Mouse (Mus musculus) adrenal gland, postnatal 14 days (tissue): ENCODE results near the gene Hps5. TPM values are rescaled to one million over a fixed set of nuclear protein-coding genes. Genes with fewer than 3 reads are reported as not detected.
A peak's percentile ranks its signal among the peaks of the same experiment; 100 is the strongest.
"Not testable (repeated sequence)": the region's sequence is repeated elsewhere in the genome, so short reads cannot be mapped to it uniquely, and the experiment has no call there.

ENCODE experiments used
- DNase-seq: peaks from one replicate; pipeline ENCODE4 v3.0.0; 2021; ENCODE audit warnings: mixed read lengths
- total RNA-seq: library from RNA; stranded (reverse); gene quantifications from 2 replicates; pipeline ENCODE4 v1.2.3, GENCODE M21; 2021

Hps5 gene
- total RNA-seq, 1 experiment from 2014 or later: 19.0 TPM

DNA sequence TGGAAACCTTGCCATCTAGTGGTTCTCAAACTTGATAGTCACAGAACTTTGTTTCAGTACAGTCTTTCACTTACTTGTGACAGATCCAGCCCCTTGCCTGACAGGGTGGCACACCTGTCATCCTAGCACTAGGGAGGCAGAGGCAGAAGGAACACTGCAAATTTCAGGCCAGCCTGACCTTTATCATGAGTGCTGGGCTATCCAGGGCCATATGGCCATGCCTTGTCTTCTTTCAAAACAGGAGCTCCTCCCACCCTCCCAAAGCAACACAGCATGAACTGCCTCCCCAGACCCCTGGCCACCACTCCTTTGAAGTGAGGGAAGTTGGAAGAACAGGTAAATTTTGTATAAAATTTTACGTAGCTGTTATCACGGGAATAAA lies 31.9 kb upstream of the Hps5 start:
- DNase-seq: no peak

DNA sequence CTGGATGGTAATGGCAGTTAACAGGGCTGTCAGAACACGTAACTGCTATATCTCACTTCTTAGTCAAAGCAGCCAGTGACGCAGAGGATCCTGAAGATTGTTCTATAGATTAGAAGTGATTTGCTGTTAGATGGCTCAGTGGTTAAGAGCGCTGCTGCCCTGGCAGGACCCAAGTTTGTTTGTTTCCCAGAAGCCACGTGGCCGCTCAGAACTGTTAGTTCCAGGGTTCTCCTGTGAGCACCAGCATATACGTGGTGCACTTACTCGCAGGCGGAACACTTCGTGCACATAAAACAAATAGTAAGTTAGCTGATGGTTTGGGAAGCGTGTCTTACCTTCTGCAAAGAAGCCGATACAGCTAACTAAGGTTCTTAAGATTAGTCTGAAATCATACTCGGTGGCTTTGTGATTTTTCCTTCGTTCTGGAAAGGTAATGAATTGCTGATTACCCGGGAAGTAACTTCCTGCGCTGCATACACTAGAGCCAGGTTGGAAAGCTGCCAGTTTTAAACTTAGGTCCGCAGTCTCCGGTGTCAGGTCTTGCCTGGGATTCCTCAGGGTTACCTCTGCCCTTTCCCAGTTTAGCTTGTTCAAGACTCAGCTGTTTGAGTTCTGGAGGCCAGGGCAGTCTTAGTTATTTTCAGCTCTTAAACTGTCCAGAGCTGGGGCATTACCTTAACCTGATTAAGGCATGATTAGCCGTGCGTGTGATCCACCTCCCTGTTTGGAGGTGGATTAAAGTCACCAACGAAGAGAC lies 31.4 kb upstream of the Hps5 start:
- DNase-seq: no peak

DNA sequence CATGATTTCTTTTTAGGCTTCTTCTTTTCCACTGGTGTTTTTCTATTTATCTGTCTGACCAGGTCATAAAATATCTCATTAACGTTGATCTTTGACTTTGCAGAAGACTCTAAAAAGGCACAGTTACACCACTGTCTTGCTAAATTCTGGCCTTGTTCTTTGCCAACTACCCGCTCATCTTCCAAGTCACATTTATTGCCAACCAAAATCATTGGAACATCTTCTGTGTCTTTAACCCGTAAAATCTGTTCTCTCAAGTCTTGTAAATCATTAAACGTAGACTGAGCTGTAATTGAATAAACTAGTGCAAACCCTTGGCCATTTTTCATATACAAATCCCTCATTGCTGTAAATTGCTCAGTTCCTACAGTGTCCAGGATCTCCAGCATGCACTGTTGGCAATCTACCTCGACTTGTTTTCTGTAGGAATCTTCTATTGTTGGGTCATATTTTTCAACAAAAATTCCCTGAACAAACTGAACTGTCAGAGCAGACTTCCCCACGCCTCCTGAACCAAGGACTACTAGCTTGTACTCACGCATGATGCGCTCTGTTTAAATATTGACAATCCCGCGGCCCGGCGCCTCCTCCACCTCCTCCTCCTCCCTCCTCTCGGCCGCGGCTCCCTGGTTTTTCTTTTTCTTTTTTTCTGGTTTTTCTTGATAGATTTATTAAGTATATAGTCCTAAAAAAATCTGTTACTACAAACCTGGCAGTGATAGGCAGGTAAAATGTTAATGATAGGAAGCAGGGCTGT lies 25.2 kb upstream of the Hps5 start:
- DNase-seq: not testable (repeated sequence)

DNA sequence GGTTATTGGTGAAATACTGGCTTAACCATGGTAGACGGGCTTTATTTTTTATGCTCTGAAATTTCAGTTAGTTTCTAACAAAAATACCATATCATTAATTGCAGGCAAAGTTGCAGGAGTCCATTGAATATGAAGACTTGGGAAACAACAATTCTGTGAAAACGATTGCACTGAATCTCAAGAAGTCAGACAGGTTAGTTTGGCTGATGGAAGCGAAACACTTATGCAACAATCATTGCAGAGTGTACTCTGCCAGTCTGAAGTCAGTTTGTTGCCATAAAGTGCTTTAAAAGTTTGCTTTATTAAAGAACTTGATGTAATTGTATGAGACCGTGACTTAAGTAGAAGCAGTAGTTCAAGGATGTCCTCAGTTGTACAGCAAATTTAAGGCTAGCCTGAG lies 18.1 kb upstream of the Hps5 start:
- DNase-seq: no peak

DNA sequence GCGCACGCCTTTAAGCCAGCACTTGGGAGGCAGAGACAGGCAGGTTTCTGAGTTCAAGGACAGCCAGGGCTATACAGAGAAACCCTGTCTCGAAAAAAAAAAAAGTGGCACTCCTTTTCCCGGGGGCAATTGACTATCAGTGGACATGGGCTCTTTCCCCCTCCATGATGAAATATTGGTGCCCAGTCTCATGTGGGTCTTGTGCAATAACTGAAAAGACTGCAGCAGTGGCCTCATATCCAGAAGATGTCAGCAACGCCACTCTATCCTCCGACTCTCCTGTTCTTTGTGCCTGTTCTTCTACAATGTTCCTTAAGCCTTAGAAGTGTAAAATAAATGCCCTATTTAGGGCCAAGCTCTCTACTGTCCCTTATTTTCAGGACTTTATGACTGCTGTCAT lies 14.5 kb upstream of the Hps5 start:
- no peak for DNase-seq

DNA sequence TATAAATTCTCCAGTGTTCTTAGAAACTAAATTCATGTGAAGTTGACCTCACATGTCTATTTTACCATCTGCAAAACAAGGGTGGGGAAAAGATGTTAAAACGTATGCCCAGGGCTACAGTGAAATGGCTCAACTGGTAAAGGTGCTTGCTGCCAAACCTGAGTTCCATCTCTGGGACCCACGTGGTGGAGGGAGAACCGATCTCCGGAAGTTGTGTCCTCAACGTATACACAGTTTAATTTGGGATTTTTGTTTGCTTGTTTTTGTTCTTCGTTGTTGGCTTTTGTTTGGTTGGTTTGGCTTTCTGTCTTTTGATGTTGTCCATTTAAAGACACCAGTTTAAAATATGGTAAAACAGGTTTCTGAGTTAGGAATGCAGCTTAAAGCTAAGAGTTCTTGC lies 915 bp upstream of the Hps5 start:
- DNase-seq: no peak

DNA sequence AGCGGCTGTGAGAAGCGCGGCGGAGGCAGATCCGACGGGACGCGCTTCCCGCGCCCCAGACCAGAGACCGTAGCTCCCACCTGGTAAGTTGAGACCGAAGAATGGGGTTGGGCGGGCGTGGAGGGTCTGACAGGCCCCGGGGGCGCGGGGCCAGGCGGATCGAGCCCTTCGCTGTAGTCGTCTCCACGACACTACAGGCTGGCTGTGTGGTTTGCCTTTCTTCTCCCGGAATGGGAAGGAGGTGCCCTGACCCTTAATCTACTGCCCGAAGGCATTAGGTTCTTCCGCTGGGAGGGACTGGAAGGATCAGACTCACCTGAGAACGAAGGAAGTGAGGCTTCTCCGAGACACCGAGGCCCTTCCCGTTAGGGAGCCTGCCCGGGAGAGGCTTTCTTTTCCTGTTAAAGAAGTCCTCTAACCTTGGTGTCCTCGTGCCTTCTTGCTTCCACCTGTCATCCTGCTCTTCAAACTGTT lies 379 bp upstream of the Hps5 start:
- peak; percentile 37 for DNase-seq

DNA sequence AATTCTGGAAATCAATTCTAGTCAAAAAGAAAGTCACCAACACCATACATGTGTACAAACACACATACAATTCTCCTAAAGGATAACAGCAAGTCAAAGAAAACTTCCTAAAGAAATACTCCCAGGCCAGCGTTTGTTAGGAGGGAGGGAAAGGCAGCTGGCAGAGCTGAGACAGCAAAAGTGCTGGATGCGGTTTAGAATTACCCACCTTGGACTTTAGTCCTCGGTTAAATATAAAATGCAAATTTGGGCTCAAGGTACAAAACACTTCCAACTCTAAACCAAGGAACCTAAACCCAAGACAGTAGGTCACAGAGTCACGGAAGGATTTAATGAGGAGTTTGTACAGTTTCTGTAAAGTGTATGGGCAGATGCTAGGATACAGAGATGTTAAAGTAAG lies 2.0 kb downstream of the Hps5 start:
- DNase-seq: no peak

DNA sequence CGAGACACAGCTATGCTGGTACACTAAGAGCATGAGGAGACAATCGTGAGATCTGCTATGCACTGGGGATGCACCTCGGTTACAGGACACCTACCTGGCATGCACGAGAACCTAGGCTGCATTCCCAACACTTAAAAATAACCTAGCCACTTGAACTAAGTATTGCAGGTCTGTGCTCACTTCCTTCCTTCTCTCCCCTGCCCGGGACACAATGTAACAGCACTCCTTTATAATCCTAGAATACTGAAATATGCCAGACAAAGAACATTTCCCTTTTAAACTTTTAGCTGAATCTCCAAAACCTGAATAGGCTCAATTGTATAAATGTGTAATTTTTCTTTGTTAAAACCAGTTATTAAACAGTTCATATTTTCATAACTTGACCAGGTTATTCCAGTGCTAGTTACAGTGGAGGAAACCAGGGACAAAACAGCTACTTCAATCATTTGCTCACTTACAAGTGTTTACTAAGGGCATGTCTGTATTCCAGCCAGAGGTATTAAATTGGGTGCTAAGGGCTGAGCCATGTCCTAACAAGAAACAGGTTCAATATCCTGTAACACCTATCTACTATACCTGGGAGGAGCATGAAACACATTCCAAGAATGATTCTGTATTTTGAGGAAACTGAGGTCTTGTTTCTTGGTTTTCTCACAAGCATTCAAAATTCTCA lies 6.6 kb downstream of the Hps5 start:
- DNase-seq: no peak

DNA sequence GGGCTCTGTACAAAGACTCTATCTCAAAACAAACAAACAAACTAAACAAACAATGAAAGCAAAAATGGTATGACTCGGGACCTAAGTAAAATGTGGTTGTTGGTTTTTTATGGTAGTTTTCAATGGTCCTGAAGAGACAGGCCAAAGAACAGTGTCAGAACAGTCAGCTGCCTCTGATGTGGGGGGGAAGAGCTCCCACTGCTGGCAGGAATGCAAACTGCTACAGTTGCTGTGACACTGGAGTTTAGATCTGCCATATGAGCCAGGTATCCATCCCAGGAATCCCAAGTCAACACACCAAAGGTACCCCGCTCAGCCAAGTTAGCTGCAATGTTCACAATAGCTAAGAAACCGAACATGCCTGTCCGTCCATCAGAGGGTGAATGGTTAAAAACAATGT lies 25.2 kb downstream of the Hps5 start:
- DNase-seq: peak; percentile 66

DNA sequence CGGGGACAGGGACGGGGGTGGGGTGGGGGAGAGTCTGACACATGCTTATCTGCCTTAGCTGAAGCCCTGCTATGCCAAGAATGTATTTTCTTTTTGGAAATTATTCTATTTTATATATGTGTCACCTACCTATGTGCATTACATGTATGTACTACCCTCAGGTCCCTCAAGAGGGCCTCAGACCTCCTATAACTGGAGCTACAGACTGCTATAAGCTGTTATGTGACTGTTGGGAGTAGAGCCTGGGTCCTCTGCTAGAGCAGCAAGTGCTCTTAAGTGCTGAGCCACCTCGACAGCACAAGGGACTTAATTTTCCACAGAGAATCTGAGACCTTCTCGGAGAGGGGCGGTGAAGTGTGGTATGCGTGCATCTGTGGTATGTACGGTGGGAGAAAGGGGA lies 27.4 kb downstream of the Hps5 start:
- DNase-seq: no peak

DNA sequence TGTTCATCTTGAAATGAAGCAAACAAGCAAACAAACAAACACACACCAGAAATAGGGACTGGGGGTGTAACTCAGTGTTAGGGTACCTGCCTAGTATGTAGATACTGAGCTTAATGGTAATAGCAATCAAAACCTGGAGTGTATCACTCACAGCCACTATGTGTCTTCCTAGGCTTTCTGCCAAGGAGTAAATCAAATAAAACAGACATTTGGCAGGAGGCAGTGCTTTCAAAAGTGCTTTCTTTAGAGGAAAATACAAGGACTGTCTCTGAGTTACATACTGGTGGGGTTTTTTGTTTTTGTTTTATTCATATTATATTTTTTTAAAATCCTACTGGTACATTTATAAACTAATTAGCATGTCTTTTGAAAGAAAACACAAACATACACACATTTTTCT lies 28.5 kb downstream of the Hps5 start:
- DNase-seq: no peak

DNA sequence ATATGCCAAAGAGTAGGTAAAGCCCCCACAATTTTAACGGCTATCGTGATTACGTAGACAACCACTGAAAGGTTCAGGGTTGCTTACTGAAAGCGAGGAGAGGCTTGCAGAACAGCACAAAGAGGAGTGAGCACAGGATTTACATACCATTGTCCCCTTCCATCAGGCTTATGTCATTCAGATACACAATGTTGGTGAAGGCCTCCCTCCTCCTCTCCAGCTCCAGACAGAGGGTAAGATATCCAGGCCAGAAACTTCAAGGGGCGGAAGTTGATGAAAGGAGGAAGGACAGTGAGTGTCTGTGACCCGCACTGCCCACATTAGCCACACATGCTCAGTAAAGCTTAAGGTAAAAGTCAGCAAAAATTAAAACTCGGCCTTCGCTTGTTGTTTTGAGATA lies 31.2 kb downstream of the Hps5 start:
- no peak for DNase-seq

DNA sequence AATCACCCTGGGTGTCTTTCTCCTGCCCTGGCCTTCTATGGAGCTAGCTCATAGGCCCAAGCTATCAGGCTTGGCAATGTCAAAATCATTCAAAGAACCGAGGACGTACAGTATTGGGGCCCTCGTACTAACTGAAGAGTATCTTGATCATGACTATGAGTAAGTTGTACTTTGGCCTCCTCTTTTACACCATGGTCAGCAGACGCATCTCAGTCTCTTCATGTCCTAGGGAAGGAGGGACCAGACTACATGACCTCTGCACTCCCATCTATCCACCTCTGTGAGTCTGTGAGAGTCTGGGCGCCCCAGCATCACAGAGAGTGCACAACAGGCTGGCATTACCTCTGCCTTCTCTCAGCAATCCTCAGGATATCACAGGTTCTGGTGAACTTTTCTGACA lies 33.3 kb downstream of the Hps5 start:
- DNase-seq: no peak

DNA sequence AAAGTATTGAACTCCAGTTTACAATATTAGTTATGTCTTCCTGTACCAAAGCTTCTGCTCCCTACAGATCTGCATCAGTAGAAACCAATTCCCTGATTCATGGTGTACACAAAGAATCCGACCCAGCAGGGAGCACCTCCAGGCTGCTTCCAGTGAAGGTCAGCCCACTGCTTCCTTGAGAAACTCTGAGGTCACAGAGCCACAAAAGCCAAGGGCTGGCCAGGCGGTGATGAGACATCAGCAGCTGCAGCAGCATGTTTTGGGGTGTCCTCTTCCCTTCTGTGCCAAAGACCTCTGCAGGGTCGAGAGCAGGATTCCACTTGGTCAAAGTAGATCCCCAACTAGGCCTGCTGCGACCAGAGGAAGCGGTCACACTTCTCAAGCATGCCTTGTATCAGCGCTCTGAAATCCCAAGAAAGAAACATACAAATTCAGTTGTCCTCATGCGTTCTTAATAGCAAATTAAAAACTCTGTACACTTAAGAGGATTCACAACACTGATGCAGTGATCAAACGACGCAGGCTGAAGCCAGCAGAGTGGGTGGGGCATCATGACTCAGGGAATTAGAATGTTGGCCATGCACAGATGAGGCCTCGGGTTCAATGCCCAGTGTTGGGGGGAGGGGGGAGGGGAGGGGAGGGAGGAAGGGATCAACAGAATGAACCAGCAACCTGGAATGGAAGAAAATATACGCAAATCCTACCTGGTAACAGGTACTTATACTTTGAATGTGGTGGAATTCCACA lies 34.6 kb downstream of the Hps5 start:
- DNase-seq: peak; percentile 40

DNA sequence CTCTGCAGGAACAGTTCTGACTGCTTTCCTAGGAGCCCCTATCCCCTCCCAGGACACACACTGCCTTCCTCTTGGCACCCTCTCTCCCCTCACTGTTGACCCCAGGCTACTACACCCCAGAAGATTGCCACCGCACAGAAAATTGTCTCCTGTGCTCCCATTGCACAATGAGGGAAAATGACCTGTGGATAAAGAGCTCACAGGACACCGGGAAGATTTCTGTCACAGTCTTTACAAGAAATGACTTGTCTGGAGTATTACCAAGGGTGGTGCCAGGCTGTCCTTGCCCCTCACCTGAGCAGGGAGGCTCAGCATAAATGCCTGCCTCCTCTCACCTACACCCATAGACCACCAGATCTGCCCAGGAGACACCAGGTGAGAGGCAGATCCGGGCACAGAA lies 44.4 kb downstream of the Hps5 start, which contains the start of gene Saa2:
Gene Saa2 (plus strand): TSS at position 301 of the 400 bp plus-strand sequence.
- DNase-seq: no peak

DNA sequence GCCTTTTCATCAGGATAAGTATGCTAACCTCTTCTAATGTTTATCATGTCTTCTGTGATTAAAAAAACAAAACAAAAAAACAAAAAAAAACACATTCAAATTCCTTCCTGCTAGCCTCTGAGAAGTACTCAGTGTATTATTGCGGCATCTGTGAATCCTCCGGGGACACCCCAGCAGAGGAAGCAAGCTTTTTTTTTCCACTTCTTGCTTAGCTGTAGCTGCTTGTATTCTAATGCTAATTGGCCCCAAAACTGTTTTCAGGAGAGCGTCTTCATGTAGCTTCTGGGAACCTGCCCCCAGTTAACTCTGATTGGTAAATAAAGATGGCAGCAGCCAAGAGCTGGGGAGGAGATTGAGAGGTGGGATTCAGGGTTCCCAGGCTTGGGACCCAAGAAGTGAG lies 47.4 kb downstream of the Hps5 start:
- peak; percentile 21 for DNase-seq

DNA sequence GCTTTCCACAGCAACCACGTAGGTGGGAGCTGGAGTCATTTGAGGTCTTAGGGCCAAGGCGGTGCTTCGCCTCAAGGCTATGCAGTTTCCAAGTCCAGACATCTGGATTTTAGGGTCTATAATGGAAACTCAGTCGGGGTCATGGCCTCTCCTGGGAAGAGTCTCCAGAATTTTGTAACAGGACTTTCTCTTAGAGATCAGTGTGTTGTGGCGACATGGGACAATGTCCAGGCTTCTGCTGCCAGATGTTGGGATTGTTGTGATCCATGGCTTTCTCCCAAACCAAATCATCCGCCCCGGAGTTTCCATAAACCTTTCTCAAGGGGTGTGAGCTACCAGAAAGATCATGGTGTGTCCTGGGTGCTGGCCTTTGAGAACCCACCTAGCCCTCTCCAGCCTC lies 49.5 kb downstream of the Hps5 start:
- no peak for DNase-seq

DNA sequence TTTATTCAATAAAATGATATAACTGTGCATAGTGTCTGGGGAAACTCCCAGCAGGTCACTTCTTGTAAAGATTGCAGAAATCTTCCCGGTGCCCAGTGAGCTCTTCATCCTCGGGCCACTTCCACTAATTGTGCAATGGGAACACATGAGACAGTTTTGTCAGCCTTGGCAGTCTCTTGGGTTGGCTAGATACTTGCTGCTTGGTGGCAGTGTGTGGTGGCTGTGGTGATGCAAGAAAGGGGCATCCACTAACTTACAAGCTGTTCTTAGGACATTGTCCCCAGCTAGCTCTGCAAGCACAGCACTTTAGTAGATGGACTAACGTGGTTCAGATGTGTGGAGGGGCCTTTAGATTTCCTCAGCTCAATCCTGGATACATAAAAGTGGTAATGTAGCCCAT lies 50.0 kb downstream of the Hps5 start:
- DNase-seq: peak; percentile 64

DNA sequence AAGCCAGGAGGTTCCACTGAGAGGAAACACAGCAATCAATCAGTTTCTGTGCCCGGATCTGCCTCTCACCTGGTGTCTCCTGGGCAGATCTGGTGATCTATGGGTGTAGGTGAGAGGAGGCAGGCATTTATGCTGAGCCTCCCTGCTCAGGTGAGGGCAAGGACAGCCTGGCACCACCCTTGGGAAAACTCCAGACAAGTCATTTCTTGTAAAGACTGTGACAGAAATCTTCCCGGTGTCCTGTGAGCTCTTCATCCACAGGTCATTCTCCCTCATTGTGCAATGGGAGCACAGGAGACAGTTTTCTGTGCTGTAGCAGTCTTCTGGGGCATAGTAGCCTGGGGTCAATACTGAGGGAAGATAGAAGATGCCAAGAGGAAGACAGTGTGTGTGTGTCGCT lies 53.0 kb downstream of the Hps5 start, which contains the start of gene Saa1:
Gene Saa1 (minus strand): TSS at position 101 of the 400 bp plus-strand sequence.
- not testable (repeated sequence) for DNase-seq

DNA sequence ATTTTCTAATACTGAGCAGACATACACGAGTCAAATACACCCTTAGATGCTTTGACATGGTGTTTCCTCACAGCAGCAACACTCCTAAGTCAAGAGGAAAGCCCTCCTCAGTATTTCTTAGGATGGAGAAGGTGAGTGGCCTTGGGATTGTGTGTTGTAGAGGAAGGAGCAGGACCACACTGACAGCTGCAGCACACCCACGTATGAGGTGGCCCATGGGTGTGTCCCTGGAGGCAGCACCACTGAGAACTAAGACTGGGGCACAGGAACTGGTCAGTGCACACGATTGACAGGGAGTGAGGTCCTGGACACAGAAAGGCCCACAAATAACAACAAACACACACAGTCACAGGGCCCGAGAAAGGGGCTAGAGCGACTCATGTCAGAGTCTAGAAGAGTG lies 55.8 kb downstream of the Hps5 start:
- DNase-seq: not testable (repeated sequence)
